Mouse (Mus musculus): ENCODE measurements around the gene F2rl3.

The F2rl3 gene

GRCm38 (mm10) chr8:72761322-72762051 is at the start of gene F2rl3:
F2rl3 (plus strand) TSS chr8:72761880.
- DNase-seq (ENCODE audit: low spot score in 2 of 2) = peak in 1 of 2 experiments; percentile 57

- DNase-seq (ENCODE audit: low spot score in 2 of 2) = no peak
Measured at GRCm38 (mm10) chr8:72712569-72712968, 49.1 kb upstream of the F2rl3 start.

GRCm38 (mm10) chr8:72716594-72716993 is 45.1 kb upstream of the F2rl3 start:
- no peak for DNase-seq (ENCODE audit: low spot score in 2 of 2)

GRCm38 (mm10) chr8:72720541-72720940 is 41.1 kb upstream of the F2rl3 start:
- no peak for DNase-seq (ENCODE audit: low spot score in 2 of 2)

GRCm38 (mm10) chr8:72722769-72723650 is 38.7 kb upstream of the F2rl3 start, which contains the start of gene Sin3b:
Sin3b (plus strand) TSS chr8:72723285.
- peak; percentile 93 to 96 for DNase-seq (ENCODE audit: low spot score in 2 of 2)

- DNase-seq (ENCODE audit: low spot score in 2 of 2) = no peak
Measured at GRCm38 (mm10) chr8:72723651-72724001, 38.1 kb upstream of the F2rl3 start.

- DNase-seq (ENCODE audit: low spot score in 2 of 2) = no peak
Measured at GRCm38 (mm10) chr8:72728636-72729035, 33.0 kb upstream of the F2rl3 start.

GRCm38 (mm10) chr8:72735001-72735400 is 26.7 kb upstream of the F2rl3 start:
- DNase-seq (ENCODE audit: low spot score in 2 of 2) = no peak

- no peak for DNase-seq (ENCODE audit: low spot score in 2 of 2)
Measured at GRCm38 (mm10) chr8:72736868-72737267, 24.8 kb upstream of the F2rl3 start.

- DNase-seq (ENCODE audit: low spot score in 2 of 2) = no peak
Measured at GRCm38 (mm10) chr8:72746061-72746460, 15.6 kb upstream of the F2rl3 start.

- DNase-seq (ENCODE audit: low spot score in 2 of 2) = peak in 1 of 2 experiments; percentile 54
Measured at GRCm38 (mm10) chr8:72749846-72750245, 11.8 kb upstream of the F2rl3 start.

- DNase-seq (ENCODE audit: low spot score in 2 of 2) = peak; percentile 13 to 53
Measured at GRCm38 (mm10) chr8:72750266-72750665, 11.4 kb upstream of the F2rl3 start.

- peak; percentile 13 to 49 for DNase-seq (ENCODE audit: low spot score in 2 of 2)
Measured at GRCm38 (mm10) chr8:72751126-72751525, 10.6 kb upstream of the F2rl3 start.

- peak in 1 of 2 experiments; percentile 10 for DNase-seq (ENCODE audit: low spot score in 2 of 2)
Measured at GRCm38 (mm10) chr8:72752289-72752688, 9.4 kb upstream of the F2rl3 start.

- peak; percentile 13 to 46 for DNase-seq (ENCODE audit: low spot score in 2 of 2)
Measured at GRCm38 (mm10) chr8:72753165-72753564, 8.5 kb upstream of the F2rl3 start.

GRCm38 (mm10) chr8:72753781-72754180 is 7.9 kb upstream of the F2rl3 start:
- peak; percentile 4 to 41 for DNase-seq (ENCODE audit: low spot score in 2 of 2)

GRCm38 (mm10) chr8:72756031-72756430 is 5.6 kb upstream of the F2rl3 start:
- DNase-seq (ENCODE audit: low spot score in 2 of 2) = peak in 1 of 2 experiments; percentile 44

GRCm38 (mm10) chr8:72756771-72757390 is 4.8 kb upstream of the F2rl3 start:
- peak; percentile 16 to 59 for DNase-seq (ENCODE audit: low spot score in 2 of 2)

- DNase-seq (ENCODE audit: low spot score in 2 of 2) = peak; percentile 16 to 56
Measured at GRCm38 (mm10) chr8:72757426-72758195, 4.1 kb upstream of the F2rl3 start.

GRCm38 (mm10) chr8:72758310-72758709 is 3.4 kb upstream of the F2rl3 start:
- DNase-seq (ENCODE audit: low spot score in 2 of 2) = peak; percentile 11 to 14

- peak in 1 of 2 experiments; percentile 51 for DNase-seq (ENCODE audit: low spot score in 2 of 2)
Measured at GRCm38 (mm10) chr8:72760216-72760615, 1.5 kb upstream of the F2rl3 start.

Data from urinary bladder, postnatal 4 days (tissue).